Mouse (Mus musculus) kidney, adult 11 months (tissue): ENCODE data around the gene Orai3.
"Not testable (repeated sequence)": the region's sequence is repeated elsewhere in the genome, so short reads cannot be mapped to it uniquely, and the experiment has no call there.

Source experiments
- DNase-seq: peaks from one replicate; pipeline ENCODE4 v3.0.0; 2022

Orai3 gene

DNA sequence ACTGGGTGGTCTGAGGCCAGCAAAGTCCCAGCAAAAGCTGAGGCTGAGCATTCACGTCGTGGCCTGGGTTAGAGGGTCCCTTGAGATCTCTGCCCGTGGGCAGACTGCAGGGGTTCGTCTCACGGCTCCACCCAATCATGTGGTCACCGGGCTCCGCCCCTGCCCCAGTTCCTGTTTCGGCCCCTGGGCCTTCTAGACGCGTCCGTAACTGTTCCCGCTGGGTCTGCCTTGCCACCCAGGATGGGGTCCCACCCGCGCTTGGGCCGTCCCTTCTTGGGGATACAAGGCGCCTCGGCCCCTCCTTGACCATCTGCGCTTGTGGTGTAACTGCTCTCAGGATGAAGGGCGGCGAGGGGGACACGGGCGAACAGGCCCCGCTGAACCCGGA, at the start of gene Orai3:
Gene Orai3, plus strand, starts transcription at position 165 of the 388 bp plus-strand sequence.
- peak; percentile 89 for DNase-seq

DNA sequence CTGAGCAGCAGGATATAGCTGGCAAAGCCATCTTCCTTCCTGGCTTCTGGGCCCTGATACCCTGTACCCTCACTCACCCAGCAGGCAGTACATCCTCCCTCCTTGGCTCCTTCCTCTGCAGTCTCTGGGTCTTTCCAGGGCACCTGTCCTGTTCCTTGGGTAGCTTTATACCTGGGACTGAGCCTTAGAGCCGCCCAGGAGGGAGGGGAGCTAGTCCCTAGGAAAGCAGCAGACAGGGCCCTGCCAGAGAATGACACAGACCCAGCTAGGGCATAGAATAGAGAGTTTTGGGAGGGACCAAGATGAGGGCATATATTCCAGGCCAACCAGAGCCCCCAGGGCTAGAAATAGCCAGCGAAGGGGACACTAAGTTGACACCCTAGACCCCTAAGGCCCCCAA, 44.1 kb upstream of the Orai3 start:
- no peak for DNase-seq

DNA sequence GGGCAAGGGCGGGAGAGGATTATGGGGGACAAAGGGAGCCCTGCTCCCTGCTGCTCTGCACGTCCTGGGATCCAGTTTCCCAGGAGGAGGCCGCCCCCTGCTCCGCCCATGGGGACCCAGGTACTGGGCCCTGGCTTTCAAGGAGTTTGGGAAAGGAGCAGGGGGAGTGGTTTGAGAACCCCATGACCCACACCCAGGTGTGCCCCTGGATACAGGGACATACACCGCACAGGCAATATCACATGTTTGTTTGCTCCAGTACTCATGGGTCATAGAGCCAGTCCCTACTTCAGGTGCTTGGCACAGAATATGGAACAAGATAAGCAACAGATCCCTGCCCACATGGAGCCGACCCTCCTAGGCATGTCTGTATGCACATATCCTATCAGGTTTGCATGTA, 43.7 kb upstream of the Orai3 start:
- DNase-seq, result no peak

DNA sequence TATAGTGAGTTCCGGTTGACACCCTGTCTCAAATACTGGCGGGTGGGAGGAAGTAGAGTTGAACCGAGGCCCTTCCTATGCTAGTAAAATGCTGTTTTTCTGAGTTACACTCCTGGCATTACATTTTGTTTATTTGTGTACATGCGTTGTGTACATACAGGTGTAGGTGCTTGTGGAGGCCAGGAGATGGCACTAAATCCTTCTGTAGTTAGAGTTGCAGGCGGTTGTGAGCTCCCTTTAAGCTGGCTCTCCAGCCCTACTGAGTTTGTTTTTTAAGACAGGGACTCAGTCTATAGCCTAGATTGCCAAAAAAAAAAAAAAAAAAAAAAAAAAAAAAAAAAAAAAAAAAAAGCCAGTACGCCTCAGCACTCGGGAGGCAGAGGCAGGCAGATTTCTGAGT, 41.7 kb upstream of the Orai3 start:
- DNase-seq, result no peak

DNA sequence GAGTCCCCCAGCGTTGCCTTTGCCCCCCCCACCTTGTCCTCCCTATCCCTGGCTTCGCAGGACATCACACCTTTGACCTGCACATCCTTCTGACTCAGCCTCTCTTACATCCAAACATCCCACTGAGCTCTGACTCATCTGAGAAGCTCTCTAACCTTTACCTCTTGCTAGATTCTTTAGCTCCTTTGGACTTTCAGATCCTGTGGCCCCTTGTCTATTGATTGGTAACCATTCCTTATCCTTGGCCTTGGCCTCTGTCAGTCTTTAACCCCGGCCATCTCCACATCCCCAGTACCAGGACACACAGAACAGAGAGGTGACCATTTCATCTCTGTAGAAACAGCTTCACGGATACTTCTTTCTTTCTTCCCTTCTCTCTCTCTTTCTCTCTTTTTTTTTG, 39.4 kb upstream of the Orai3 start:
- DNase-seq, result no peak

DNA sequence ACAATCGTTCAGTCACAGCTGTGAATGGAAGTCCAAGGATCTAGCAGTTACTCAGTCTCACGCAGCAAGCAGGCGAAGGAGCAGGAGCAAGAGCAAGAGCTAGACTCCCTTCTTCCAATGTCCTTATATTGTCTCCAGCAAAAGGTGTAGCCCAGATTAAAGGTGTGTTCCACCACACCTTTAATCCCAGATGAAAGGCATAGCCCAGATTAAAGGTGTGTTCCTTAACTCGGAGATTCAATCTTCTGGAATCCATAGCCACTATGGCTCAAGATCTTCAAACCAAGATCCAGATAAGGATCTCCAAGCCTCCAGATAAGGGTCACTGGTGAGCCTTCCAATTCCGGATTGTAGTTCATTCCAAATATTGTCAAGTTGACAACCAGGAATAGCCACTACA, 37.5 kb upstream of the Orai3 start, which contains the start of gene Ctf2:
Gene Ctf2, minus strand, starts transcription at position 101 of the 400 bp plus-strand sequence.
- DNase-seq, result not testable (repeated sequence)

DNA sequence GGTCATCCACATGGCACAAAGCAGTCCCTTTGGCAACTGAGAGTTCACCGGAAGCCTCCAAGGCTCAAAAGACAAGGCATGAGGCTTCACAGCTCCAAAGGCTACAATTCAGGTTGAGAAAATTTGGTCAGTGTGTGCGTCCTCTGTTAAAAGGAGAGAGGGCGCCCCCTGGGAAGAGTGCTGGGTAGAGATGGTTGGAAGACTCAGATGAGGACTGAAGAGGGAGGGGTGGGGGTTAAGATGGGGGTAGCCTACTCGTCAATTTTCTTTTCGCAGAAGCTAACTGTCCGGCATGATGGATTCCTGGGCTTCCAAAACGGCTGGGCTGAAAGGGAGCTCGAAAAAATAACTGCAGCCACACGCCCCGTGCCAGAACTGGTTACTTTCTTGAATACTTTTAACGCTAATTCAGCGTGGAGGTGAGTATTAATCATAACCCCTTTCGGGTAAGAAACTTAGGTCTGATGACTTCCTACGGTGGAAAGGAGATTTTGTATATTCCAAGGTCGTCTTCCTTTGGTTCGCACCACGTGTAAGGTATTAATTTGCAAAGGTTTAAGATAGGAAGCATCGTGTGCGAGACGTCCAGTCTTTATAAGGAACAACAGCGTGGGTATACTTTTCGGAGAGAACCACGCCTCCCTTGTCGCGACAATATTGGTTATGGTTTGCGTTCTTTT, 25.1 kb upstream of the Orai3 start, which contains the start of gene Fbxl19:
Gene Fbxl19, plus strand, starts transcription at position 178 of the 680 bp plus-strand sequence.
- DNase-seq, result peak; percentile 71

DNA sequence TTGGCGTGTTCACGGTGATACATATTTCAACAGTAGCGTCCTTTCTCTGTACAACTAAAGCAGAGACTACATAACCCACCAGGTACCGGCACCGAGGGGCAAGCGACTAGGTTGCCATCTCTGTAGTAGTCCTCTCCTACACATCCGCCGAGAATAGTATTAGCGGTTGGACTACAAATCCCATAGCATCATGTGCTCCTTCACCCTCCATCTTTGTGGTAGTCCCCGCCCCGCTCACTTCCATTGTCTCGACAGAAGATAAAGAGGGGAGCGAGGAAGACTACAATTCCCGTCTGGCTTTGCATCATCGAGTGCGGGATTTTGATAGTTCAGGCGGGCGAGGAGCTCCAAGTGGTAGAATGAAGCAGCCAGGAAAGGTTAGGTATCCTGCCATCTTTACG, 24.4 kb upstream of the Orai3 start:
- DNase-seq, result peak; percentile 97

DNA sequence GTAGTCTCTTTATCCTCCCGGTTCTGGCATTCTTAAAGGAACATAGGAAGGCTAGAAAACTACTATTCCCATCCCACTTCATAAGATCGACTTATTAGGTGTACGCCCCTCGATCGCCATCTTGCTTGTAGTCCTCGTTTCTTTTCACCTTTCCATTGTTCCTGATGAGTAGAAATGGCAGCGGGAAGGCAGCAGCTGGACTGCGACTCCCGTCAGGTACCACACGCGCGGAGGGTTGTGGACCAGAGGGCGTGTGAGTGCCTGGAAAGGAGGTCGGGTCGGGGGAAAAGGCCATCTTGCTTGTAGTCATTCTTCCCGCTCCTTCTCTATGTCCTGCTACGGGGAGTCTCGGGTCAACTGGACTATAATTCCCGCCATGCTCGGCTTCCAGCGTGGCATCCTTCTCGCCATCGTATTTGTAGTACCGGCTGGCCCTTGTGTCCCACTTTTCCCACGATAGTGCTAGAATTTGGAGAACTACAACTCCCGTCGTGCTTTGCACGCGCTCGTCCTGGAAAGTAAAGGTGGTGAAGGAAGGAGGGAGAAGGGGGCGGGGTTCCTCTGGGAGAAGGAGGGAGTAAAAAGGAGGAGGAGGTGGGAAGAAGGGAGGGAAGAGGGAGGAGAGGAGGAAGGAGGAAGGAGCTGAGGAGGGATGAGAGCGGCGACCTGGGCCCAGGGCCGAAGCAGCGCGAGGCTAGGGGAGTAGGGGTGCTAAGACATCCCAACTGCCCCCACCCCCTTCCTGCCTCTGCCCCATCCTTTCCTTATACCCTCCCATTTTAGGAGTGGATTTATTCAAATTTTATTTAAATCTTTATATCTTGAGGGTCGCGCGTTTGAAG, 23.7 kb upstream of the Orai3 start:
- DNase-seq, result peak; percentile 100

DNA sequence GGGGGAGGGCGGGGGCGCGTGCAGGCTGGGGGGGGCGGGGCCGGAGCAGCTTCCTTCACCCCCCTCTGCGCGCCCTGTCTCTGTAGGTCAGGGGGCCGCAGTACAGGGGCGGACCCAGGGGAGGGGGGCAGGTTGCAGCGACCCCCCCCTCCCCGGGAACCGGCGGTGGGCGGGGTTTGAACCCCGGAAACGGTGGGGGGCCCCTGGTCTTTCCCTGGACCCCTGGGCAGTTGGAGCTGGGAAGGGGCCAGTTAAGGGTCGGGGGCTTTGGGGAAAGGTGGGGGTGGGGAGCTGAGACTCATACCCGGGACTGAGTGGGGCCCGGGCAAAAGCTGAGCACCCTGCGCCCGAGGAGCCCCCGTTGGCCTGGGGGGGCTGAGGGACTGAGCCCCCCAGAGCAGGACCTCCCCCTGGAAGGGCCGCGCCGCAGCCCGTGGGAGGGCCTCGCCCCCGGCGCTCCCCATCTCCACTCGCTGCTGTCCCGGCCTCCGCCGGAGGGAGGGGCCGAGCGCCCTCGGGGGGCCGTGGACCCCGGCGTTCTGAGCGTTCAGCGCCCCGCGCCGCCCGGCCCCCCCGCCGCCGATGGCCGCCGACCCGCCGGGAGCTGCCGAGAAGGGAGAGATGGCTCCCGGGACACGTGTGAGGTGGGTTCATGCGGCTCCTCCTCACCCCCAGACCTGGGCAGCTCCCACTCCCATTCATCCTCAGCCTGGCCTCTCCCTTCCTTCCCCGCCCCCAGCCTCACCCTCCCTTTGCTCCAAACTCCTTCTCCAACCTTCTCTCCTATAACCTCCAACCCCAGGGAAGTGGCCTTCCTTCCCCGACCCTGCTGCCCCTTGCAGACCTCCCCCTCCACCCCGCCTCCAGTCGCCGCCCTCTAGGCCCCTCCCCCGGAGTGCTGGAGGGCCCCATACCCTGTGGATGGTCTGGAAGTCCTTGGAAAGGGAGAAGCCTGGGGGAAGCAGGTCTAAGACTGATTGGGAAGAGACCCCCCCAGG, 22.8 kb upstream of the Orai3 start:
- DNase-seq, result peak; percentile 35

DNA sequence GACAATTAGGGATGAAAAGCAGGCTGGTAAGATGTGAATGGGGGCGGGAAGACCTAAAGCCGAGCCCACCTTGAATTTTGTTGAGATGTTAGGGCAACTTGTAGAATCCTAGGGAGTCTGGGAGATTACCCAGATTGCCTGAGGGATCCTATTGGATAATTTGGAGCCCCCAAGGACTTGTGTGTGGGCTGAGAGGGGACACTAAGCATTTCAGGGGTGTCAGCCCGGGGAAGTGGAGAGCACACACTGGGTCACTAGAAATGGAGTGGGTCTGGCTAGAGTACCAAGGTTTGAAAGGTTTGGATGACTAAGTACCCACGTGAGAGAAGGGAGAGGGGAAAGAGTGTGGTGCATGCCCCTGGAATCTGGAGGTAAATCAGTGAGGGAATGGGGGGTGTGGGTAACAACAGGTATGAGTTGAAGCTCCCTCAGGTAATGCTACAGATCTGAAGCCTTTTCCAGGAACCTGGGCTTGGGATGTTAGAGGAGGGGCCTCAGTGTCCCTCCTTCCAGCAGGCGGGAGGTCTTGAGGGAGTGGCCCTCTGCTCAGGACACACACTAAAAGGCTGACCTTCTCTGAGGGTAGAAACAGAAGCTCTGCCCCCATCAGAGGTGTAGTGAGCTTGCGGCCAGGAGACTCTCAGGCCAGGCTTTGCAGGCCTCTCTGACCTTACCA, 21.9 kb upstream of the Orai3 start:
- no peak for DNase-seq

DNA sequence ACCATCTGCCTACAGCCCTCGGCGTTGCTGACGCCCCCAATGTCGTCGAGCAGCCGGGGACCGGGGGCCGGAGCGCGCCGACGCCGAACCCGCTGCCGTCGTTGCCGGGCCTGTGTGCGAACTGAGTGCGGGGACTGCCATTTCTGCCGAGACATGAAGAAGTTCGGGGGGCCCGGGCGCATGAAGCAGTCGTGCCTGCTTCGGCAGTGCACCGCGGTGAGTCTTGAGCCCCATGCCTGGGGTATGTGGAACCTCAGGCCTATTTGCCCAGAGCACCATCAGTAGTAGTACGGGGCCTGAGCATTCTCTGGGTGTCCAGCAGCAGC, 21.4 kb upstream of the Orai3 start:
- no peak for DNase-seq

DNA sequence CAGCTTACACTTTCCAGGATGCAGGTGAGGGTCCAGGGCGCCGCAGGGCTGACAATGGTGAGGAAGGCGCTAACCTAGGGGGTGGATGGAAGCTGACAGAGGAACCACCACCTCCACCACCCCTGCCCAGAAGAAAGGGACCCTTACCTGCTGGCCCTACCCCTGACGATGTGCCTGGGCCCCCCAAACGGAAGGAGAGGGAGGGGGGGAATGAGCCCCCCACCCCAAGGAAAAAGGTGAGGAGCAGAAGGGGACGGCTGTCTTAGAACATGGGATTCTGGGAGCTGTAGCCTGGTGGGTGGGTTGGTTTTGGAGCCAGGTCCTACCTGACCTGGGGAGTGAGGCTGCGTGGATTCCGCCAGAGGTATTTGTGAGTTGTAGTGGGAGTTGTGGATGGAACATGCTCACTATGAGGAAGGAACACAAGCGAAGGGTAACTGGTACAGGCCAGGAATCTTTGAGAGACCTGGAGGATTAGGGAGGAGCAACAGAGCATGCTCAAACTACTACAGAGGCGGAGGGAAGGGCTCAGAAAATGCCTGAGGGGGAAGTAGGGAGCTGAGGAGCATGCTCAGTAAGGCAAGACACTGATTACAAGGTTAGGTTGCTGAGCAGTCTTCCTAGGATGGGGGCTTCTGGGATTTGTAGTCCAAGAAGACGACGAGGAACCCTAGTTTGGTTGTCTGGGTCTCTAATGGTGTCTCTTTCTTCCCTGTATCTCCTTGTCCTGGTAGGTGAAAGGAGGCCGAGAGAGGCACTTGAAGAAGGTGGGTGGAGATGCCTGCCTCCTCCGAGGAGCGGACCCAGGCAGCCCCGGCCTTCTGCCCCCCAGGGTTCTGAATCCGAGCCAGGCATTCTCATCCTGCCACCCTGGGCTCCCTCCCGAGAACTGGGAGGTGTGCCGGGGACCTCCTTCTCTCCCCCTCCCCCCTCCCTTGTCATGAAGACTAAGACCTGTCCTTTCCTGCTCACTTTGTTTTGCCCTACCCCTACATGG, 19.2 kb upstream of the Orai3 start:
- peak; percentile 52 for DNase-seq

DNA sequence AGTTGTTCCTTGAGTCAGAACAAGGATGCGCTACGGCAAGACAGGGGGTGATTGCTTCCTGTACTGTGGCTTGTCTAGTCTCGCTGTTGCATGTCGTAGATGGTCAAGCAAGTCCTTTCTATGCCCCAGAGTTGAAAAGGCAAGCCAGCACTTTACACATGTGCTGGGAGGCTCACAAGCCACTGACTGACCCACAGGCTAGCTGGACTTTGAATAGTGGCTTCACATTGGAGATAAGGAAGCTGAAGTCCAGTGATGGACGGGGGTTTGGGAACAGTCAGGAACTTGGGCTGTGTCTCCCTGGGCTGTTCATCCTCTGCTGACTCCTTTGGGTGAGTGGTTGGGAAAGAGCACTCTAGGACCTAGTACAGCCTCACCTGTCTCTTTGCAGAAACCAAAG, 18.0 kb upstream of the Orai3 start:
- DNase-seq, result no peak

DNA sequence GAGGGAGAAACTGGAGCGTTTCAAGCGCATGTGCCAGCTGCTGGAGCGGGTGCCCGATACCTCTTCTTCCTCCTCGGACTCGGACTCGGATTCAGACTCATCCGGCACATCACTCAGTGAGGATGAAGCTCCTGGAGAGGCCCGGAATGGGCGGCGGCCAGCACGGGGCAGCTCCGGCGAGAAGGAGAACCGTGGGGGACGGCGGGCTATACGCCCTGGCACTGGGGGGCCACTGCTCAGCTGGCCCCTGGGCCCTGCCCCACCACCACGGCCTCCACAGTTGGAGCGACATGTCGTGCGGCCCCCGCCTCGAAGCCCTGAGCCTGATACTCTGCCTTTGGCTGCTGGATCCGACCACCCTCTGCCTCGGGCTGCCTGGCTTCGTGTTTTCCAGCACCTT, 17.5 kb upstream of the Orai3 start:
- DNase-seq, result no peak

DNA sequence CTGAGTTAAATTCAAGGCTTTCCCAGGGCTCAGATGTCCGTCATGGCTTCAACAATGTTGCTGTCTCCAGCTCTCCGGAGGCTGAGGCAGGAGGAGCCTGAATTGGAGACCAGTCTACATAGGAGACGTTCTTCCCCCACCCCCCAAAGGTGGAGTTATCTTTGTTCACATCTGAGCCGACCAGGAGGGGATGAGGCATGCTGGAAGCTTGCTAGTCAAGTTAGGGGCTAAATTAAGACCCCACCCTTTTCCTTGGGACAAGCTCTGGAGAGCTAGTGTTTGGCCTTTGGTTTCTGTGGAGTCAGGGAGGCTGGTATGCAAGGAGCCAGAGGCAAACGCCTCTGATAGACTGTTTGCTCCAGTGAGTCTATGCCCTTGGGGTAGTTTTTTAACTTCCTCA, 16.5 kb upstream of the Orai3 start:
- DNase-seq, result no peak

DNA sequence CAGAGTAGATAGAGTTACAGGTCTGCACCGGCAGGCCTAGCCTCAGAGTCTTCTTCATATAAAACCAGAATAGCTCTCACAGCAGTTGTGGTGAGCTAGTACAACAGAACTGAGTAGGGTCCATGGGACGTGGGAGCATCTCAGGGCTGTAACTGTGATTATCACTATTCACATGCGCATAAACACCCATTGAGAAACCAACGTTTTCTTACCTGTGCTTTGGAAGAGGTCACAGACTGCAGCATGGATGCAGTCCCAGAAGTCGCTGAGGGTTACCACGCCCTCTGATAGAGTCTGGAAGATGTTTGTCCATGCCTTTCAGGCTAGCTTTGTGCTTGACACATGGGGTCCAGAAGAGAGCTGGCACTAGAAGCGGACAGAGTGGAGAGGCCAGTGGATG, 15.9 kb upstream of the Orai3 start:
- no peak for DNase-seq

DNA sequence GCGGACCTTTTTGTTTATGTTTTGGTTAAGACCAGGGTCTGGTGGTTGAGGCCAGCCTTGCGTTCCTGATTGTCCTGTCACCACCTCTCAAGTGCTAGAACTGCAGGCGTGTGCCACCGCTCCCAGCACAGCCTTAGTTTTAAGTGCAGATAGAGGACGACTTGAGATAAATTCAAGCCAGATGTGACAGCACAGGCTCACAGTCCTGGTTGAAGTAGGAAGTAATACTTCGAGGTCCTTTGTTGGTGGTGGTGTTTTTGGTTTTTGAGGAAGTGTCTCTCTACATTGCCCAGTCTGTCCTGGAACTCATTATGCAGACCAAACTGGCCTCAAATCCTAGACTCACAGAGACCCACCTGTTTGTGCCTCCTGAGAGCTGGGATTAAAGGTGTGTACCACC, 9.9 kb upstream of the Orai3 start:
- no peak for DNase-seq

DNA sequence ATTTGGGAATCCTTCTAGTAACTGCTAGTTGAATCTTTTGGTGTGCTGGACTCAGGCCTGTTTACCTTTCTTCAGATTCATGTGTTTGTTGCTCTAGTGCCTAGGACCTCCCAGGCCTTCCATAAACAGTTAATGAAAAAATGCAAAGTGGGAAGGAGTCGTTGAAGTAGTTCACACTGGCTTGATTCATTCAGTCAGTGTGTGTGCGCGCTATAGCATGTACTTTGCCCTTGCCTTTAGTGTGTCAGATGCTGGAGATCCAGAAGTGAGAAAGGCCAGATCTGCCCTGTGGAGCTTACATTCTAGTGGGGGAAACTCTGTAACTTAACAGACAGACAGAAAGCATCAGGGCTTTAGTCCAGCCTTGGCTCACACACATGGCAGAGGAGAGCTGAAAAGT, 9.1 kb upstream of the Orai3 start:
- DNase-seq, result no peak

DNA sequence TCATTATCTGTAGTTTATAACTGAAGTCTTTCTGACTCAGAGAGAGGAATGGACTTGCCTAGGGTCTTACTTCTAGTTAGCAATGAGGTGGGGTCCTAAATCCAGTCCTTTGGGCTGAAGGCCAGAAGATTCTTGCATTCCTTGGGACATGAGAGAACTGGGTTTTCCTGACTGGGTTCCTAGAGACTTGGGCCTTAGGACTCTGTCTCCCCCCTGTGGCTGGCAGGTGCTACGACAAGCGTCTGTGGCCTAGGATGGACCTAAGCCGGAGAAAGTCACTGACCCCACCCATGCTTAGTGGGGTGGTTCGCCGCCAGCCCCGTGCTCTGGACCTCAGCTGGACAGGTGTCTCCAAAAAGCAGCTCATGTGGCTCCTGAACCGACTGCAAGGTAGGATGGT, 8.6 kb upstream of the Orai3 start:
- peak; percentile 54 for DNase-seq

DNA sequence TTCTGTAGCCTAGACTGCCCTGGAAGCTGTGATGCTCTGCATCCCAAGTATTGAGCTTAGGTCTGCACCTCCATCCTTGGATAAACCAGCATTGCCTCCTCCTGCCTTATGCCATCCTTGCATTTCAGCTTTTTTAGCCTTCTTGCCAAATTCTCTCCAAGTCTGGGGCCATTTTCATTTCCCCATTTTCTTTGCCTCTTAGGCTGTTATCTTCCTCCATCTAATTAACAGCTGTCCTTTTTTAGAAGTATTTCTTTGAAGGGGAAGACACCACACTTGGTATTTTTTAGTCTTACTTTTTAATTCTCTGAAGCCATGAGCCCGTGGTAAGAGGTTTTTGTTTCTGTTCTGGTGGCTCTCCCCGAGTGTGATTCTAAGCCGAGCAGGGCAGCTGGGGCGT, 6.0 kb upstream of the Orai3 start:
- DNase-seq, result no peak
